Mouse (Mus musculus) activated CD4-positive, CD25-positive, alpha-beta regulatory T cell, adult 4 months (primary cell): Measurements from ENCODE around the gene Tbc1d9b. TPM values are rescaled to one million over a fixed set of nuclear protein-coding genes. Genes with fewer than 3 reads are reported as not detected.

Source experiments
- ATAC-seq: one replicate; pipeline ENCODE4 v1.8.0; 2017
- polyA plus RNA-seq, 2 experiments: library from polyadenylated mRNA; unstranded; fragments of 100-300 nt; shearing (Covaris generic); gene quantifications; one replicate each; pipeline ENCODE4 v1.2.1; 2017

Tbc1d9b gene
- polyA plus RNA-seq, 2 experiments from 2014 or later = 20.6 to 32.5 TPM

- no peak for ATAC-seq
Measured at GRCm38 (mm10) chr11:50139571-50139970, 8.4 kb downstream of the Tbc1d9b start.

GRCm38 (mm10) chr11:50145529-50145928 is 14.3 kb downstream of the Tbc1d9b start:
- no peak for ATAC-seq

DNA sequence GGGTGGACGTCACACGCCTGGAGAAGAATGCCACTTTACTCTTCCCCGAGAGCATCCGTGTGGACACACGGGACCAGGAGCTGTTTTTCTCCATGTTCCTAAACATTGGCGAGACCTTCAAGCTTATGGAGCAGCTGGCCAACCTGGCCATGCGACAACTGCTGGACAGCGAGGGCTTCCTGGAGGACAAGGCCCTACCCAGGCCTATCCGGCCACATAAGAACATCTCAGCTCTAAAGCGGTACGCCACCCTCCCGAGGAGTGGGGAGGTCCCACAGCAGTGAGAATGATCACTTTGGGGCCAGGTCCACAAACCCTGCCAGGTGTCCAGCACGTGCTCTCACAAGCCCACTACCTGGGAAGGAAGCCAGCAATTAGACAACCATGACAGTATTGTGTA is 14.9 kb downstream of the Tbc1d9b start:
- ATAC-seq = no peak

GRCm38 (mm10) chr11:50147267-50147957 is 16.2 kb downstream of the Tbc1d9b start:
- no peak for ATAC-seq

DNA sequence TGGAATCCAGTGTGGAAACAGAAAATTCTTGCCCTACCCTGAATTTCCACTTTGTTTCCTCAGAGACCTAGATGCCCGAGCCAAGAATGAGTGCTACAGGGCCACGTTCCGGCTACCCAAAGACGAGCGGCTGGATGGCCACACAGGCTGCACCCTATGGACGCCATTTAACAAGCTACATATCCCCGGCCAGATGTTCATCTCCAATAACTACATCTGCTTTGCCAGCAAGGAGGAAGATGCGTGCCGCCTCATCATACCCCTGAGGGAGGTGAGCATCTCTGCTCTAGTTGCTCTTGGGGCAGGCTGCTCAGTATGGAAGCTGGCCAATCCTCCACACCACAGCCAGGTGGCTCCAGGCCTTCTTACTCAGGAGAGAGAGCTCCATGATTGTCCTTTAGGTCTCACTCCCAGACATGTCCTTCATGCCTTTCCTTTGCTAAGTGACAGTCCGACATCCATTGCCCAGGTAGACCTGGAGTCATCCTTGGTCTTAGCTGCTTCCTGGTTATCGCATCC is 16.8 kb downstream of the Tbc1d9b start:
- no peak for ATAC-seq

GRCm38 (mm10) chr11:50149200-50149599 is 18.0 kb downstream of the Tbc1d9b start:
- ATAC-seq = no peak

GRCm38 (mm10) chr11:50149603-50150150 is 18.5 kb downstream of the Tbc1d9b start:
- no peak for ATAC-seq

DNA sequence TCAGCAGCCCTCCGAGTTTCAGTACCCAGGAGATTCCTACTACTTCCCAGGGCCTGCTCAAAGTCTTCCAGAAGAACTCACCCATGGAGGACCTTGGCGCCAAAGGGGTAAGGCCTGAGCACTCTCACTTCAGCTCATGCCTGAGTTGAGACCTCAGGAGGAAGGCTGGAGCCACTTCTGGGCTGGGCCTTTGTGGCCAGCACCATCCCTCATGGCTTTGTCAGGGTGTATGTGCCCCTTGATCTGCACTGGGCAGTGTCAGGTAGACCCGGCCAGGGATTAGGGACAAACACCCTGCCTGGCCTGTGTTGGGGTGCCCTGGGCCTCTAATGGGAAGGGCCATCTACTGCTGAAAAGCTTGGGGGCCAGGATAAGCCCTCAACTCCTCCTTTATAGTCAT is 20.2 kb downstream of the Tbc1d9b start:
- ATAC-seq = no peak

DNA sequence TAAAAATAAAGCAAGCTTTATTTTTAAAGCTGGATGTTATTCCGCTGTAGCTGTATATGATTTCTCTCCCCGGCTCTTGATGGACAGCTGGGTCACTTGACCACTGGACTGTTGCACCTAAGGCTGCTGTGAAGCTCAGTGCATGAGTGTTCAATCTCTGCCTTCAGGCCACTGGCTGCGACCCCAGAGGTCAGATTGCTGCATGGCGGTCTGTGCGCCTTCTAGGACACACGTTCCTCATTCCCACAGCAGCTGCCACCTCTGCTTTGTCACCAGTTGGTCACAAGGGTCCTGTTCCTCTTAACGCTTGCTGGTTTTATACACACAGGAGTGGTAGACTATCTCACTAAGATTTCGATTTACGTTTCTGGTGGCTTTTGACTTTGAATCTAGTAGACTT is 23.0 kb downstream of the Tbc1d9b start:
- no peak for ATAC-seq

- no peak for ATAC-seq
Measured at GRCm38 (mm10) chr11:50154777-50155520, 23.8 kb downstream of the Tbc1d9b start.

GRCm38 (mm10) chr11:50155785-50156184 is 24.6 kb downstream of the Tbc1d9b start:
- no peak for ATAC-seq

DNA sequence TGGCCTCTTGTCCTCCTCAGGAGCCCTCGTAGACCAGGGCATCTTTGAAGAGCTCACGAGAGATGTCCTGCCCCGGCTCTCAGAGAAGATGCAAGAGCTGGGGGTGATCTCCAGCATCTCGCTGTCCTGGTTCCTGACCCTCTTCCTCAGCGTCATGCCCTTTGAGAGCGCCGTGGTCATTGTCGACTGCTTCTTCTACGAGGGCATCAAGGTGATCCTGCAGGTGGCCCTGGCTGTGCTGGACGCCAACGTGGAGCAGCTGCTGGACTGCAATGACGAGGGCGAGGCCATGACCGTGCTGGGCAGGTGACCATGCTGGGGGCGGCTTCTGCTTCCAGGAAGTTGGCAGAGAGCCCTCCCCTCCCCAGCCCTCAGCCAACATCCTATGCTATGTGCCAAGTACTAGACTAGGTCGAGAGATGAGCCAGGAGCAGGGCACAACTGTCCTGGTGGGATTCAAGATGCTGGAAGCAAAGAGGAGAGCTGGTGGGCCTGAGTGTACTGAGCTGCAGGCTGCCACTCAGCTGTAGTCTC is 25.6 kb downstream of the Tbc1d9b start:
- no peak for ATAC-seq

GRCm38 (mm10) chr11:50158346-50158745 is 27.1 kb downstream of the Tbc1d9b start:
- no peak for ATAC-seq

- no peak for ATAC-seq
Measured at GRCm38 (mm10) chr11:50159347-50159746, 28.2 kb downstream of the Tbc1d9b start.

- ATAC-seq = peak; percentile 59
Measured at GRCm38 (mm10) chr11:50161578-50162304, 30.5 kb downstream of the Tbc1d9b start.

- ATAC-seq = no peak
Measured at GRCm38 (mm10) chr11:50162338-50163050, 31.3 kb downstream of the Tbc1d9b start.

- ATAC-seq = no peak
Measured at GRCm38 (mm10) chr11:50168352-50168751, 37.2 kb downstream of the Tbc1d9b start.

GRCm38 (mm10) chr11:50174111-50174729 is 43.0 kb downstream of the Tbc1d9b start, which contains the start of gene Mrnip:
Gene Mrnip, plus strand, starts transcription at chr11:50174444.
- peak; percentile 30 for ATAC-seq

DNA sequence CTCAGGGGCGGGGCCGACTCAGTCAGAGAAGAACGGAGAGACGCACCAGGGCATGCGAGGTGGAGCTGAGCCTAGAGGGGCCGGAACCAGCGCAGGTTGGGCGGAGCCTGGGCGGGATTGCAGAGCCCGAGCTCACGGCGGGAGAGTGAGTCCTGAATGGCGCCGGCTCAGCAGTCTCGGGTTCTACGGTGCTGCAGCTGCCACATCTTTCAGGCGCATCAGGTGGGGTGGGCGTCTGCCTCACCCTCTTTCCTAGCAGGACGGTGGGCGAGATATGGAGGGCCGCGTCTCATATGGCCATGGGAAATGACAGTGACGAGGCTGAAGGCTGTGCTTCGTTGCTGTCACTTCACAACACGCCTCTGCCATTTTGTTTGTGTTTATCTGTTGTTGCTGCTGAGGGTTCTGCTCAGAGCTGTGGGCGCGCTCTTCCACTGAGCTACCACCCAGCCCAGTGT is 43.6 kb downstream of the Tbc1d9b start:
- peak; percentile 98 for ATAC-seq

DNA sequence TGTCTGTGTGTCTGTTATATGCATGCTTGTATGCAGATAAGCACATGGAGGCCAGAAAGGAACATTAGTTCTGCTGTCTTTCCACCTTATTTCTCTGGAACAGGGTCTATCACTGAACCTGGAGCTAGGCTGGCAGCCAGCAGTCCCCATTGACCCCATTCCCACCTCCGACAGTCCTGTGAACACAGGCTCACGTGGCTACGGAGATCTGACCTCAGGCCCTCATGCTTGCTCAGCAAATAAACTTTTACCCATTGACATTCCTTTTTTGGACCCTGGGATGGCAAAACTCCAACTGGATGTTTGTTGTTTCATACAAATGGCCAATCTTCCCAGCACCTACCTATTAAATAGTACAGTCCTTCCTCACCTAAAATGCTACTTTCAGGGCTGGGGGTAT is 45.2 kb downstream of the Tbc1d9b start:
- ATAC-seq = no peak

- ATAC-seq = no peak
Measured at GRCm38 (mm10) chr11:50177111-50177510, 45.9 kb downstream of the Tbc1d9b start.
